Mouse (Mus musculus) lung, adult 10 weeks (tissue): ENCODE data around the gene Cnnm3. TPM values are rescaled to one million over a fixed set of nuclear protein-coding genes. Genes with fewer than 3 reads are reported as not detected.

Experiments
- polyA plus RNA-seq: library from polyadenylated mRNA; stranded (reverse); fragments of 350-450 nt; fragmentation: Illumina TruSeq; extraction: RNeasy Lipid Tissue Mini Kit (QIAGEN cat#74804); gene quantifications from one replicate; pipeline ENCODE4 v1.2.3, GENCODE M21; 2014; ENCODE audit warnings: low read depth, low replicate concordance; ENCODE audit not compliant: insufficient read depth

Cnnm3 gene
- polyA plus RNA-seq = 8.4 TPM

DNA sequence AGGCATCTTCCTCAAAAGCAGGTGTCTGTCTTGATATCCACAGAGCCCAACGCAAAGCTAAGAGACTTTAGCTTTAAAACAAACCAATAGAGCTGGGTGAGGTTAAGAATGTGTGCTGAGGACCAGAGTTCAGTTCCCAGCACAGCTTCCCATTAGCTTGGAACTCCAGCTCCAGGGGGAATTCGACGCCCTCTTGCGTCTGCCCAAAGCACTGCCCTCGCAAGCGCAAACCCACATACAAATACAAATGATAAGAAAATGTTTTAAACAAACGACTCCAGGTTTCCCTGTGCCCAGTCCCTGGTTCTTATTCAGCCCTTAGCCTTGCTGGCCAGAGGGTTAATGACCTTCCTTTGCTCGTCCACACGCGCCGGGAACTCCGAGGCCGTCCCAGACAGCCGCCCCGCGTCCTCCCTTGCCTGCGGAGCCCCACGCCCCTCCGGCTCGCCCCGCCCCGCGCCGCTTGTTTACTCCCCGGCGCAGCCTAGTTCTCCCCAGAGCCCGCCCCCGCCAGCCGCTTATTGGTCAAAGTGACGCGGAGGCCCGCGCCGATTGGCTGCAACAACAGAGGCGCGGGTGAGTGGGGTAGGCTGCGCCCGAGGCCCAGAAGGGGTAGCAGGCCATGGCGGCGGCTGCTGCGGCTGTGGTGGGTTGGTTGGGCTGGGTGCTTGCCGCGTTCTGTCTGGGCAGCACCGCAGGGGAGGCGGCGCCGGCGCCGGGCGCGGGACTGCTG lies at the start of gene Cnnm3:
Gene Cnnm3, plus strand, starts transcription at position 579 of the 733 bp plus-strand sequence.

DNA sequence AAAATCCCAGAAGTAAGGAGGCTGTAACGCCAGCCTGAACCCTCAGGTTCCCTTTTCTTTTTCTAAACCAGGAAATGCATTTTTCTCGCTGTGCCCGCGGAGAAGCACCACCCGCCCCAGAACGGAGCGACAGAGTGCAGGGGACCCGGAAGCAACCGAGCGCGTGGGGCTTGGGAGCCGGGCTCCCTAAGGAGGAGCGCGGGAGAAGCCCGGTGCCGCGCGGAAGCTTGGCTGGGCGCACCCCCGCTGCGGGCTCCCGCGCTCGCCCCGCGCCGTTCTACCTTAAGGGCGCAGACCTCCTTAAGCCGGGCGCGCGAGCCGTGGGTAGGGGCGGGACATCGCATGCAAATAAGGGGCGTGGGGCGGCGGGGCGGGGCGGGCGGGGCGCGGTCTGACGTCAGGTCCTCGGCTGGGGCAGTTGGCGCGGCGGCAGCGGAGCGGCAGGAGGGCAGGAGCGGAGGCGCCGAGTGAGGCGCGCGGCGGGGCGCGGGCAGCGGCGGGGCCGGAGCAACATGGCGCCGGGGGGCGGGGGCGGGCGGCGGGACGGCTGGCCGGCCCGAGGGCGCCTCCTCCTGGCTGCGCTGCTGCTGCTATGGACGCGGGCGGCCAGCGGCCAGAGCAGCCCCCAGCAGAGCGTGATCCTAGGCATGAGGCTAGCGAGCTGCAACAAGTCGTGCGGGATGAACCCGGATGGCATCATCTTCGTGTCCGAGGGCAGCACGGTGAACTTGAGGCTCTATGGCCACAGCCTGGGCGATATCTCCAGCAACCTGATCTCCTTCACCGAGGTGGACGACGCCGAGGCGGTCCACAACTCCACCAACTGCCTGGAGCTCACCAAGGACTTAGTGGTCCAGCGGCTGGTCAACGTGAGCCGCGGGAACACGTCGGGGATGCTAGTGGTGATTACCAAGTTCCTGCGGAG lies 40.2 kb upstream of the Cnnm3 start, which contains the start of gene Cnnm4:
Gene Cnnm4, plus strand, starts transcription at position 440 of the 925 bp plus-strand sequence.

DNA sequence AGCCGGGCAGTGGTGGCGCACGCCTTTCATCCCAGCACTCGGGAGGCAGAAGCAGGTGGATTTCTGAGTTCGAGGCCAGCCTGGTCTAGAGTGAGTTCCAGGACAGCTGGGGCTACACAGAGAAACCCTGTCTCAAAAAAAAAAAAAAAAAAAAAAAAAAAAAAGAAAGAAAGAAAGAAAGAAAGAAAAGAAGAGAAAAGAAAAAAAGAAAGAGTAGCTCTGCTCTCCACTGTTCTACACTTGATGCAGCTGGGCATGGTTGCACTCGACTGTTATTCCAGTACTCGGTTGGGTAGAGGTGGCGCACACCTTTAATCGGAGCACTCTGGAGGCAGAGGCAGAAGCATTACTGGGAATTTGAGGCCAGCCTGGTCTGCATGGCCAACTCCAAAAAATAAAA lies 25.1 kb downstream of the Cnnm3 start, which contains the start of gene Ankrd23:
Gene Ankrd23, minus strand, starts transcription at position 101 of the 400 bp plus-strand sequence.

GRCm38 (mm10) chr1:36539186-36539585 lies 27.5 kb downstream of the Cnnm3 start, which contains the start of gene Gm42417:
Gene Gm42417 (minus strand): TSS chr1:36539429.

DNA sequence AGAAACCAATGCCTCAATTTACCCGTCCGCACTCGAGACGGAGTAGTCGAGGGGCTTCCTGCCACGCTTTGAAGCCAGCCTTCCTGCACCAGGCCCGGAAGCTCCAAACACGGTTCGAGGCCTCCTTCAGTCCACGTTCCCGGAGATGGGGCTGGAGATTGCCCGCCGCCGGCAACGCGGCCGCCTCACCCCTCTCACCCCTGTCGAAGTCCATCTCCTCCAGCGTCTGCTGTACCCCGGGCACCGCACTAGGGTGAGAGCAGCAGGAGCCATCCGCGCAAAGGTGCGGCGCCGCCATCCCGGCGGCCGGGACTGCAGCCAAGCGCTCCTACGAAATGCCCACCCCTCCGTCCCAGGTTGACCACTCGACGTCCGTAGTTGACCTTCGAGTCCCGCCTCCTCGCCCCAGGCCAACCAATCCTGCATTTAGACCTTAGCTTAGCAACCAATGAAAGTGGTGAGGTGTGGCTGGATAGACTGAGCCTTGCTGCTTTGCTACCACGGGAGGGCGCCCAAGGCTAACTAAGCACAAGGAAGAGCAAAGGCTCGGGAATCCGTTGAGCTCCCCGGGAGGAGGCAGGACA lies 35.3 kb downstream of the Cnnm3 start, which contains the start of gene Ankrd39:
Gene Ankrd39, minus strand, starts transcription at position 558 of the 584 bp plus-strand sequence.

DNA sequence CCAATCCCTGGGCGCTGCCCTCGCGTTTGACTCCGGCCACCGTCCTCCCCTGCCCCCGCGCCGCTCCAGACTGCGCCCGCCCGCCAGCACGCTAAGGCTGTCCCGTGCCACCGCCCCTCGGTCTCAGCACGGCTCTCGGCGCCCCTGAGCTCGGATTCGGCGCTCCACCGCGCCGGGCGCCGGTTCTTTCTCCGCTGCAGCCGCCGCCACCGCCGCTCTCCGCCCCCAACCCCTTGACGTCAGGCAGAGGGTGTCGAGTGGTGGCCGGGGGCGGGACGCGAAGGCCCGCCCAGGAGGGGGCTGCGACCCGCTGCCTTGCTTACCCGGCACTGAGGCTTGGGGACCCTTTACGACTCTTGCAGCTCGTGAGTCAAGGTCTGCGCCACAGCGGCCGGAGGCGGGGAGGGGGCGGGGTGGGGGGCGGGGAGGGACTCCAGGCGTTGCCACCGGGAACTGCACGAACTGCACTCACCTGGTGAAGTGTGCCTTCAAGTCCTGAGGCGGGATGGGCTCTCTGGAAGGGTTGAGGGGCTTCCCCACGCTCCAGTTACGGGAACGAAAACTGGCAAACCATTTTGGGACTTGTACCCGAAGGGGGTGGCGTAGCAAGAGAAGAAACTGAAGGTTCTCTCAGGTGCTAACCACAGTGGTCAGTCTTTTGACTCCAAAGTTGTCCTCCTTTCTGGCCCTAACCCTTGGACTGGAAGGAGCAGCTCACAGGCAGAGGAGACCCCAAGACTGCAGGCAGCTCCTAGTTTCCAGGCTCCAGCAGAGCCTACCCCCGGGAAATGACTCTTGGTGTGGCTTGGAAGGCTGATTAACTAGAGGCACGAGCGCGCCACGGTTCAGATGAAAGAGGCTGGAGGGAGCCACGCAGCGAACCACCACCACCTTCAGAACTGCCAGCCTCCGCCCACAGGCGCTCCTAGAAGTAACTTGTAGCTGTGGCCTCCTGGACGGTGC lies 46.6 kb downstream of the Cnnm3 start, which contains the start of gene Sema4c:
Gene Sema4c, minus strand, starts transcription at position 319 of the 963 bp plus-strand sequence.

Other genes starting within 250 kb of the Cnnm3 start
- gene Neurl3, start 237.2 kb upstream of the Cnnm3 start, polyA plus RNA-seq = 21.6 TPM
- 11.3 TPM for gene Arid5a, start 204.1 kb upstream of the Cnnm3 start, polyA plus RNA-seq
- gene Kansl3, start 142.7 kb upstream of the Cnnm3 start, polyA plus RNA-seq = 15.5 TPM
- gene Fer1l5, start 139.6 kb upstream of the Cnnm3 start, polyA plus RNA-seq = not detected
- gene Lman2l, start 66.6 kb upstream of the Cnnm3 start, polyA plus RNA-seq = 15.4 TPM
- gene Cnnm4, start 40.2 kb upstream of the Cnnm3 start, polyA plus RNA-seq = 2.5 TPM
- gene Ankrd23, start 25.0 kb downstream of the Cnnm3 start, polyA plus RNA-seq = 2.8 TPM
- gene Gm42417, start 27.6 kb downstream of the Cnnm3 start, polyA plus RNA-seq = not detected
- 8.1 TPM for gene Ankrd39, start 35.6 kb downstream of the Cnnm3 start, polyA plus RNA-seq
- 11.0 TPM for gene Sema4c, start 46.5 kb downstream of the Cnnm3 start, polyA plus RNA-seq
- gene Fam178b, start 171.3 kb downstream of the Cnnm3 start, polyA plus RNA-seq = 6.1 TPM
- 371 TPM for gene Cox5b, start 179.6 kb downstream of the Cnnm3 start, polyA plus RNA-seq
- gene 4933424G06Rik, start 198.3 kb downstream of the Cnnm3 start, polyA plus RNA-seq = not detected
- 38.2 TPM for gene Actr1b, start 202.6 kb downstream of the Cnnm3 start, polyA plus RNA-seq
- 5.9 TPM for gene Zap70, start 249.9 kb downstream of the Cnnm3 start, polyA plus RNA-seq